Mouse (Mus musculus) testis, adult 2 months (tissue): Measurements from ENCODE around the gene Lrrc75a.

Source experiments
- CTCF ChIP-seq: fragments of 200-500 bp; IDR thresholded peaks from 2 replicates; pipeline ENCODE4 v1.5.1; 2012; ENCODE audit warnings: low read depth, mild to moderate bottlenecking, inconsistent platforms, low read length, moderate library complexity; ENCODE audit not compliant: control insufficient read depth, insufficient read depth, insufficient replicate concordance
- POLR2A ChIP-seq: fragments of 200-500 bp; IDR thresholded peaks from 2 replicates; pipeline ENCODE4 v1.6.1; 2012; ENCODE audit warnings: low read depth, mild to moderate bottlenecking, inconsistent platforms, low read length, moderate library complexity; ENCODE audit not compliant: control insufficient read depth

DNA sequence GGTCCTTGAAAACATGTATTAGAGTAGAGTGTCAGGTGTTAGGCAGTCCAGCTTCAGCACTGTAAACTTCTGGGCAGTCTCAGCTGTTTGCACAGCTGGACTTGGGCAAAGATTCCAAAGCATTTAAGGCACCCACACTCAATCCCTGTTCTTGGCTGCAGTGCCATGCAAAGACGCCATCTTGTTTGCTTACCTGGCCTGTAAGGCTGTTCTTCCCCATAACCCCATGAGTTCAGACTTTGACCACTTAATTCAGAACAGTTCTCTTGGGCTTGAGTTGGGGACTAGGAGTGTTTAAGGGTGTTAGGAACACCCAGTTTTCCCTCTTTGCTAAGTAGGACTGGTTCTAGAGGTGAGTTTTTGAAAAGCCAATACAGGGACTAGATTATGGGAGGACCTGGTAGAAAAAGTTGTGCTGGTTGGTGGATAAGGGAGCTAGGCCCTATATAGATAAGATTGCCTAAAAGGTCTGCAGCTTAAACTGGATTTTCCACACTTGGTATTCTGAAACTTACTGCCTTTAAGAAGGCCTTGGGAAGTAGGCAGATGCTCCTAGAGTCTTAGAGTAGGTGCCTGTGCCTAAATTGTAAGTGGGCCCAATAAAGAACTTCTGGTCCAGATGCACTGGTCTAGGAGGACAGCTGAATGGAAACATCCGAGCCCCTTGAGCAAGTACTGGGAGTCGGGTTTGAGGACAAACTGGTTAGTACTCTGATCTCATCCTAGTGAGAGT lies 43.3 kb downstream of the Lrrc75a start:
- TF ChIP-seq POLR2A, result no peak
- no peak for TF ChIP-seq CTCF
